Mouse (Mus musculus): ENCODE measurements around the gene Sypl. TPM values are rescaled to one million over a fixed set of nuclear protein-coding genes. Genes with fewer than 3 reads are reported as not detected.

Sypl gene
- 10 to 100 TPM; 31.7 to 34.7 TPM for total RNA-seq (2021)
- long read RNA-seq, experiment 1, transcript Sypl-201 (5 exons, 2,019 nt), result major isoform, 31 of 54 reads
- long read RNA-seq, experiment 1, partial matches to known transcripts, result 14 of 54 reads
- long read RNA-seq, experiment 1, other reads (novel, unspliced or antisense), result 9 of 54 reads
- long read RNA-seq, experiment 2, full-length matches to known transcripts, result 33 of 51 reads
- long read RNA-seq, experiment 2, partial matches to known transcripts, result 3 of 51 reads
- long read RNA-seq, experiment 2, other reads (novel, unspliced or antisense), result 15 of 51 reads

GRCm38 (mm10) chr12:32953596-32954215 is at the start of gene Sypl:
Sypl (plus strand) TSS chr12:32953891.
- peak; percentile 94 to 97 for DNase-seq (ENCODE audit: low spot score in 2 of 2)
- intact Hi-C loops (cut with DNase I), result loop anchor here (2.0 kb wide), 1 partner anchor 57 kb away; no protein-coding TSS in a partner anchor

DNA sequence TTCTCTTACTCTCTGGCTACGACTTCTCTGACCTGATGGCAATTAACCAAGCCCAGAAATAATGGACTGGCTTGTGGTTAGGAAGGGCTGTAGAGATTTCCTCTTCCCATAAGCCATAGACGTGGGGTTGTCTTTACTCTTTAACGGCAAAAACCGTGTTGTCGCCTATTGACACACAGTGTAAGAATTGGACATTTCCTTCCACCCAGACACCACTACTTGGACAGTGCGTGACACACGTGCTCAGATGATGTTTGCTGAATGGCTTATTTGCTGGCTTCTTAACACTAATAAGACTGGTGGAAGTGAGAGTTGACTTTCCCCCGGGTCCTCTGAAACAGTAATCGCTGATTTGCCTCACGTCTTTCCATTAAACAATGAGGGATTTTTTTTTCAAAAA is 44.0 kb upstream of the Sypl start:
- DNase-seq (ENCODE audit: low spot score in 2 of 2), result no peak
- intact Hi-C loops (cut with DNase I), result loop anchor here (2.0 to 10.0 kb wide), 3 partner anchors 99 to 515 kb away; partner anchors contain the start of gene Twistnb

- DNase-seq (ENCODE audit: low spot score in 2 of 2), result peak; percentile 81 to 82
- intact Hi-C loops (cut with DNase I), result loop anchor here (2.0 to 10.0 kb wide), 3 partner anchors 99 to 515 kb away; partner anchors contain the start of gene Twistnb
Observed at GRCm38 (mm10) chr12:32910092-32910491, 43.6 kb upstream of the Sypl start.

- peak in 1 of 2 experiments; percentile 34 for DNase-seq (ENCODE audit: low spot score in 2 of 2)
- intact Hi-C loops (cut with DNase I), result loop anchor here (2.0 to 10.0 kb wide), 3 partner anchors 98 to 514 kb away; partner anchors contain the start of gene Twistnb
Observed at GRCm38 (mm10) chr12:32910560-32911194, 43.0 kb upstream of the Sypl start.

- intact Hi-C loops (cut with DNase I), result loop anchor here (2.0 to 10.0 kb wide), 3 partner anchors 97 to 513 kb away; partner anchors contain the start of gene Twistnb
- DNase-seq (ENCODE audit: low spot score in 2 of 2), result no peak
Observed at GRCm38 (mm10) chr12:32911569-32911968, 42.1 kb upstream of the Sypl start.

GRCm38 (mm10) chr12:32912772-32913171 is 40.9 kb upstream of the Sypl start:
- intact Hi-C loops (cut with DNase I), result loop anchor here (2.0 to 10.0 kb wide), 3 partner anchors 196 to 512 kb away; partner anchors contain the start of gene Twistnb

DNA sequence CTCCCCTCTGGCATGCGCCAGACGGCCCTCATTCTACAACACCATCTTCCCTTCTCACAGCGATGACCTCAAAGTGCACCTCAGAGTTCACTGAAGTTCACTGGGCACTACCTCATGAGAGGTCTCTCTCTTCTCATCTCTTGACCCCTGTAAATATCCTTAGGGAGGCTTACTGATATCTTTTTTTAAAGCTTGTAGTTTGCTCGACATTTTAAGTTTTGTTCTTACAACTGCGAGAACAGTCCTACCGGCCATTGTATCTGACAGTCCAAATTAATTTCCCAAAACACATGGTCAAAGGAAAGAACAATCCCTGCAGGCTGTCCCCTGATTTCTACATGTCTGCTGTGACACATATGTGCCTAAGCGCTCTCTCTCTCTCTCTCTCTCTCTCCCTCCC is 35.0 kb upstream of the Sypl start:
- DNase-seq (ENCODE audit: low spot score in 2 of 2), result no peak
- intact Hi-C loops (cut with DNase I), result loop anchor here (10.0 kb wide), 2 partner anchors 416 to 506 kb away; partner anchors contain the start of gene Twistnb

More at GRCm38 (mm10) chr12:32912772-32913171, 40.9 kb upstream of the Sypl start:
- no peak for DNase-seq (ENCODE audit: low spot score in 2 of 2)

DNA sequence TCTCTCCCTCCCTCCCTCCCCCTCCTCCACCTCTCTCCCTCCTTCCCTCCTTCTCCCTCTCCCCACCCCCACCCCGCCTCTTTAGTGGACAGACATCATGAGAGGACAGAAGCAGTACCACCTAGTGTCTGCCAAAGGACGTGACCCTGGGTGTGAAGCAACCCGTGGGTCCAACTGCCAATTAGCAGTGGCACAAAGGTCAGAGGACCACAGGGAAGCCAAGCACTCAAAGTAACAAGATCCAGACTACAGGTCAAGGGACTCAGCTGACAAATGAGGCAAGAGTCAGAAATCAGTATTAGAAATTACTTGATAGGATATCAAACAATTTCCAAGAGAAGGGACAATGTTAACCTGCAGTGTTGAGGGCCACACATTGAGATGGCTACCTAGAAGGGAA is 34.6 kb upstream of the Sypl start:
- intact Hi-C loops (cut with DNase I), result loop anchor here (10.0 kb wide), 2 partner anchors 416 to 506 kb away; partner anchors contain the start of gene Twistnb
- no peak for DNase-seq (ENCODE audit: low spot score in 2 of 2)

- DNase-seq (ENCODE audit: low spot score in 2 of 2), result no peak
- intact Hi-C loops (cut with DNase I), result loop anchor here (10.0 kb wide), 2 partner anchors 415 to 505 kb away; partner anchors contain the start of gene Twistnb
Observed at GRCm38 (mm10) chr12:32919527-32919926, 34.2 kb upstream of the Sypl start.

DNA sequence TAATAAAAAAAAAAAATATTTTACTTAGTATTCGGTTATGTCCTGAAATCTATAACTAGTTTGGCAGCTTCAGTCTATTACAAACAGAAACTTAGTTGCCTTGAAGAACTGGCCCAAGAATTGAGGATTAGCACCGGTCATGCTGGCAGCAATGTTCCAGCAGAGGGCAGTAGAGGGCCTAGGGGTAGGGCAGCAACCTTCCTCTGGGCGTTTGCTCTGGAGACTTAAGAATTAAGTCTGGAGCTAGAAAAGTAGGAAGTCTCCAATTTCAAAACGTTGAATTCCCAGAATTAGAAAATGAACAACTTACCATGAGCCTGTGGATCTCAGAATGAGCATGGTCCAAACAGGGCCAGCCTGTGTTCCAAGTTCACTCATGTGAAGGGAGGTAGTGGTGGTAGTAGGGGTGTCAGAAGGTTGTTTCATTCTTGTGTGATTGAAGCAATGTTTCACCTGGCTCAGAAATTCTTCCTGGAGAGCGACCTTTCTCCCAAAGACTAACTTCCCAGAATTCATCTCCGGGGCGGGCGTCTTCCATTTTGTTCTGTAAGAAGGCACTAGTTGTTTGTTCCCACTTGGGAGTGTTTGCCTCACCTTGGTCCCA is 33.4 kb upstream of the Sypl start:
- DNase-seq (ENCODE audit: low spot score in 2 of 2), result peak in 1 of 2 experiments; percentile 57
- intact Hi-C loops (cut with DNase I), result loop anchor here (10.0 kb wide), 1 partner anchor 345 kb away; no protein-coding TSS in a partner anchor

DNA sequence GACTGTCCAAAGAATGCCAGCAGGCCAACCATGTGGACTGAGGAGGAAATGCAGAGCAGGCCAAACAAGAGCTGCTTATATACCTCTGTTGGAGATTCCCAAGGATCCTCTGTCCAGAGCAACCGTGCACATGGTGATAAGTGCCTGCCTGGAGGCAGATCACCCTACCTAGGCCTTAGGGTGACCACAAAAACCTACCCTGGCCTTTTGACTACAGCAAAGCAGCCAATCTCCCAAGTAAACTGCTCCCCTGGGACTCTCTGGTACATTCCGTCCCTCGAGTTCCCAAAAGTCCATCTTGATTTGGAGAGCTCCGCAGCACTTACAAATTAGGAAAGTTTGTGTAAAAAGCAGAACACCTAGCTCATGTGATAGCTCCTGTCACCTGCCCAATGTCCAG is 32.6 kb upstream of the Sypl start:
- intact Hi-C loops (cut with DNase I), result loop anchor here (10.0 kb wide), 1 partner anchor 344 kb away; no protein-coding TSS in a partner anchor
- no peak for DNase-seq (ENCODE audit: low spot score in 2 of 2)

- intact Hi-C loops (cut with DNase I), result loop anchor here (10.0 kb wide), 1 partner anchor 343 kb away; no protein-coding TSS in a partner anchor
Observed at GRCm38 (mm10) chr12:32921532-32922131, 32.1 kb upstream of the Sypl start.

DNA sequence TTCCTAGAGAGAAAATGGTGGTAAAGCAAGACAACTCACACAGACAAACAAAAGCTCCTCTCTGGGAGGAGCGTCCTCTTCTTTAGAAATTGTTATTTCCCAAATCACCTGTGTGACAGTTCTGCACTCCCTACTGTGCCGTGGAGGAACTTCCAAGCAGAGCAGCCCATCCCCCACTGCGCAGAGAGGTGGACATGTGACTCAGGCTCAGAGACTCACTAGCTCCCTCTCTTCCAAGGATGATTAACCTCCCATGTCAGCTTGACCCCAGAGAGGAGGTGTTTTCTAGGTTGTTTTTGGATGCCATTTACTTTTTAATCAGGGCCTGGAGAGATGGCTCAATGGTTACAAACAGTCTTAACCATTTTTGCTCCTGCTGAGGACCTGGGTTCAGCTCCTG is 29.4 kb upstream of the Sypl start:
- intact Hi-C loops (cut with DNase I), result loop anchor here (10.0 kb wide), 1 partner anchor 341 kb away; no protein-coding TSS in a partner anchor
- no peak for DNase-seq (ENCODE audit: low spot score in 2 of 2)

More at GRCm38 (mm10) chr12:32921532-32922131, 32.1 kb upstream of the Sypl start:
- DNase-seq (ENCODE audit: low spot score in 2 of 2), result no peak

DNA sequence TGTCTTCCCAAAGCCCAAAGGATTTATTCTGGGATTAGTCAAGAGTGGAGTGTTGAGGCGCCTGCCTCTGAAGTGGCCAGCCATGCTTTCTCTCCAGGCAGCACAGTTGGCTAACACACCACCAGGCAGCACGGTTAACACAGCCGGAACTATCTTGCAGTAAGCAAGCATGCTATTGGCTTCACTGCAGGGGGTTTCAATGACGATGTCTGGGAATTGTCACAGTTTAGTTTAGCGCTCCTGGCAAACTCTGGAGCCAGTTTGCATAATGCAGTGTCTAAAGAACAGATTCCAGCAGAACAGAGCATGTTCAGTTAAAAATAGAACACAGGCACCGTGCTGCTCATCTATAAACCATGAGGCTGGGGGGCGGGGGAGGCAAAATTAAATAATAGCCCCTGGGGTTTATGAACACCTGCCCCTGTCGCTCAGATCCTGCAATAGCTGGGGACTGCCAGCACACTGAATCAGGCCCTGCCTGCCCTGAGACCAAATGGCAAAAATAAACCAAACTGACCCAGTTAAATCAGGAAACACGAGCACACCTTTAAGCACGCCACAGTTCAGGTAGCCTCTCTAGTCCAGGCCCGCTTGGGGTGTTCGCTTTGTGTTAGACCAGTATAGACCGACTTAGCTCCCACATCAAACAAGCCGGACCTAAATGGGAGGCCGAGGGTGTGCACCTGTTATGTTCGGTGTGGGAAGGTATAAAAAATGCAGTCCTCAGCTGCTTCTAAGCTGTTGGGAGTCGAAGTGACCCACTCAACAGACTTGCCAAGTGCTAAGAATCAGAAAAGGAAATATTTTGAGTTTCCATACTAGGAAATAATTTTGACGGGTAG is 27.1 kb upstream of the Sypl start:
- intact Hi-C loops (cut with DNase I), result loop anchor here (10.0 kb wide), 1 partner anchor 338 kb away; no protein-coding TSS in a partner anchor
- peak; percentile 63 to 92 for DNase-seq (ENCODE audit: low spot score in 2 of 2)

- intact Hi-C loops (cut with DNase I), result loop anchor here (10.0 kb wide), 1 partner anchor 337 kb away; no protein-coding TSS in a partner anchor
- DNase-seq (ENCODE audit: low spot score in 2 of 2), result peak in 1 of 2 experiments; percentile 44
Observed at GRCm38 (mm10) chr12:32927231-32927835, 26.4 kb upstream of the Sypl start.

DNA sequence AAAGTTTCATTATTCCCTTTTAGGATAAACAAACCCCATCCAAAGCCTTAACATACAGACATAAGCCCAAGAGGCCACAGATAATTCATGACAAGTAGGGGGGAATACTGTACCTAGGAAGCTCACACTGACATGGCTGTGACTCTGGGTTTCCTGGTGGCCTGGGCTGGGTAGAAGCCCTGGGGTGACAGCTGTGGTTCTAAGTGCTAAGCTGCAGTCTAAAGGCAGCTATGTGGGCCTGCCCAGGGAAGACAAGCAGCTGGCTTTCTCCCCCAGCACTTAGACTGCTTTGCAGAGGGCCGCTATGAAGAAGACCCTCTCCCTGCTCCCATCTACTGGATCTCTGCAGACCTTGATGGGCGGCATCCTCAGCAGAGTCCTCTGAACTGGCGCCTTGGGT is 25.5 kb upstream of the Sypl start:
- intact Hi-C loops (cut with DNase I), result loop anchor here (10.0 kb wide), 1 partner anchor 337 kb away; no protein-coding TSS in a partner anchor

More for the DNA sequence above, 25.5 kb upstream of the Sypl start:
- DNase-seq (ENCODE audit: low spot score in 2 of 2), result no peak
